Mouse (Mus musculus): ENCODE measurements around the gene Olfr649.

The Olfr649 gene

GRCm38 (mm10) chr7:104195885-104196284, at the start of gene Olfr649:
Gene Olfr649 (minus strand): TSS chr7:104195985.
- DNase-seq (ENCODE audit: low read depth, low spot score): no peak

GRCm38 (mm10) chr7:104244287-104245181, 48.7 kb upstream of the Olfr649 start, which contains the start of gene Trim34a:
Gene Trim34a (plus strand): TSS chr7:104244457.
- peak; percentile 63 for DNase-seq (ENCODE audit: low read depth, low spot score)

- DNase-seq (ENCODE audit: low read depth, low spot score): no peak
These were observed 47.8 kb upstream of the Olfr649 start for GRCm38 (mm10) chr7:104243616-104244015.

GRCm38 (mm10) chr7:104240857-104241256, 45.1 kb upstream of the Olfr649 start:
- DNase-seq (ENCODE audit: low read depth, low spot score): no peak

- DNase-seq (ENCODE audit: low read depth, low spot score): no peak
These were observed 35.4 kb upstream of the Olfr649 start for GRCm38 (mm10) chr7:104231203-104231602.

- DNase-seq (ENCODE audit: low read depth, low spot score): peak; percentile 46
These were observed 23.1 kb upstream of the Olfr649 start, which contains the start of gene Trim6 for GRCm38 (mm10) chr7:104218701-104219569. Gene Trim6 (plus strand): TSS chr7:104218793.

- DNase-seq (ENCODE audit: low read depth, low spot score): no peak
These were observed 22.1 kb upstream of the Olfr649 start for GRCm38 (mm10) chr7:104217881-104218280.

- DNase-seq (ENCODE audit: low read depth, low spot score): no peak
These were observed 20.3 kb upstream of the Olfr649 start for GRCm38 (mm10) chr7:104216011-104216535.

- DNase-seq (ENCODE audit: low read depth, low spot score): no peak
These were observed 10.4 kb upstream of the Olfr649 start for GRCm38 (mm10) chr7:104206197-104206596.

GRCm38 (mm10) chr7:104199822-104200221, 4.0 kb upstream of the Olfr649 start:
- peak; percentile 50 for DNase-seq (ENCODE audit: low read depth, low spot score)

GRCm38 (mm10) chr7:104191275-104191674, 4.5 kb downstream of the Olfr649 start:
- DNase-seq (ENCODE audit: low read depth, low spot score): no peak

- no peak for DNase-seq (ENCODE audit: low read depth, low spot score)
These were observed 12.5 kb downstream of the Olfr649 start, which contains the start of gene Olfr648 for GRCm38 (mm10) chr7:104183292-104183691. Gene Olfr648 (minus strand): TSS chr7:104183392.

- no peak for DNase-seq (ENCODE audit: low read depth, low spot score)
These were observed 16.7 kb downstream of the Olfr649 start for GRCm38 (mm10) chr7:104179074-104179473.

GRCm38 (mm10) chr7:104178422-104179054, 17.2 kb downstream of the Olfr649 start:
- no peak for DNase-seq (ENCODE audit: low read depth, low spot score)

GRCm38 (mm10) chr7:104175085-104175484, 20.7 kb downstream of the Olfr649 start:
- no peak for DNase-seq (ENCODE audit: low read depth, low spot score)

GRCm38 (mm10) chr7:104169634-104170204, 26.1 kb downstream of the Olfr649 start:
- DNase-seq (ENCODE audit: low read depth, low spot score): no peak

- no peak for DNase-seq (ENCODE audit: low read depth, low spot score)
These were observed 28.7 kb downstream of the Olfr649 start for GRCm38 (mm10) chr7:104167105-104167504.

GRCm38 (mm10) chr7:104150456-104150855, 45.3 kb downstream of the Olfr649 start, which contains the start of gene Ubqlnl:
Gene Ubqlnl (minus strand): TSS chr7:104150556.
- DNase-seq (ENCODE audit: low read depth, low spot score): no peak

GRCm38 (mm10) chr7:104143179-104143578, 52.6 kb downstream of the Olfr649 start, which contains the start of gene Ubqln3:
Gene Ubqln3 (minus strand): TSS chr7:104143279.
- no peak for DNase-seq (ENCODE audit: low read depth, low spot score)
